ENCODE assay signal across 7 mouse cellular contexts in the genomic region with DNA sequence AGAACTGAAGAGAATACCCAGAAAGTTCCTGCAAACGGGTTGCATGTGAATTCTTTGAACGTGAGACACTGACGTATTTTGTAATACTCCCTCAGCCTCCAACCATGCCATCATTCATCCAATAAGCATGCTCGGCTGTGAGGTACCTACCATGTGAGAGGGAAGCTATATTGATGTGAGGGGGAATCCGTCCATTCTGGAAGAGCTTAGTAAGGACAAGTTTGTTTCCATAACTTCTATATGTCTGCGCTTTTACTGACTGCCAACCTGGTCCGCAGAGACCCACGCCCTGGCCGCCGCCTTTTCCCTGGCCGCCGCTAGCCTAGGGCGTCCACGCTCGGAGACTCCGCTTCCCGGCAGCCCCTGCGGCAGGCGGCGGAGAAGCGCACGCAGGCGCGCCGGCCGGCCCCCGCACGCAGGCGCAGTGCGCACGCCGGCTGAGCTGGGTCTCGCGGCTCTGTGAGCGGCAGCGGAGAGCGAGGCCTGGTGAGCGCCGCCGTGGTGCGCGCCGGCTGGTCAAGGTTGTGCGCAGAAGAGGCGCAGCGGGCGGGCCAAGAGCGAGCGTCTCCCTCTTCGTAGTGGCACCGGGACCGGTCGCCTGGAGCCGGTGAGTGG. TPM values are rescaled to one million over a fixed set of nuclear protein-coding genes. Genes with fewer than 3 reads are reported as not detected.
DNase-seq lines count a peak whose midpoint lies in the region; ATAC-seq and TF ChIP-seq lines count a peak whose summit lies in the region.

No protein-coding gene starts in this region.

- peak overlapping the region; percentile 87 for H3K4me3 ChIP-seq in embryonic facial prominence, embryonic 12.5 days
- H3K4me3 ChIP-seq in kidney, adult 2 months (ENCODE audit: insufficient read depth, low read depth, low read length), result peak overlapping the region; percentile 98
- H3K4me3 ChIP-seq in limb, embryonic 12.5 days (replicated peaks), result peak overlapping the region; percentile 76
- peak overlapping the region; percentile 77 for H3K4me3 ChIP-seq in midbrain, embryonic 15.5 days
- H3K4me3 ChIP-seq in spleen, adult 2 months (ENCODE audit: extremely low read depth, insufficient read depth, insufficient read length), result peak overlapping the region; percentile 80

- no peaks in the 10 kb centered on the region for H3K36me3 ChIP-seq in embryonic facial prominence, embryonic 12.5 days
- H3K36me3 ChIP-seq in kidney, adult 2 months (ENCODE audit: control insufficient read depth, insufficient read depth, low read length), result no peaks in the 10 kb centered on the region
- H3K36me3 ChIP-seq in limb, embryonic 12.5 days, result no peaks in the 10 kb centered on the region
- no peaks in the 10 kb centered on the region for H3K36me3 ChIP-seq in midbrain, embryonic 15.5 days (replicated peaks)
- no peaks in the 10 kb centered on the region for H3K36me3 ChIP-seq in spleen, adult 2 months (ENCODE audit: control insufficient read depth, insufficient read depth, low read length)

- peak; percentile 92 for ATAC-seq in embryonic facial prominence, embryonic 12.5 days (ENCODE audit: insufficient number of reproducible peaks, insufficient read depth, low FRiP score, low TSS enrichment)
- ATAC-seq in limb, embryonic 12.5 days (ENCODE audit: insufficient number of reproducible peaks, insufficient read depth, low FRiP score, low TSS enrichment, low read depth), result peak; percentile 90
- peak; percentile 96 for ATAC-seq in midbrain, embryonic 15.5 days (replicated peaks)

- H3K27ac ChIP-seq in embryonic facial prominence, embryonic 12.5 days, result peak overlapping the region; percentile 99
- peak overlapping the region; percentile 79 for H3K27ac ChIP-seq in kidney, adult 2 months (ENCODE audit: insufficient read depth, low read depth, low read length)
- H3K27ac ChIP-seq in limb, embryonic 12.5 days, result peak overlapping the region; percentile 97
- peak overlapping the region; percentile 97 for H3K27ac ChIP-seq in midbrain, embryonic 15.5 days
- H3K27ac ChIP-seq in spleen, adult 2 months (ENCODE audit: insufficient read depth, low read length), result peak overlapping the region; percentile 94

- H3K9me3 ChIP-seq in embryonic facial prominence, embryonic 12.5 days, result no peaks in the 10 kb centered on the region; the same call in 1 of the 2 replicates
- H3K9me3 ChIP-seq in limb, embryonic 12.5 days, result no peaks in the 10 kb centered on the region
- peaks cover 3% of the 10 kb centered on the region; the same call in 1 of the 2 replicates for H3K9me3 ChIP-seq in midbrain, embryonic 15.5 days

- DNase-seq in adrenal gland, postnatal 25 days, result peak; percentile 93
- DNase-seq in heart, adult 18-20 months, result peak; percentile 92 to 95
- DNase-seq in kidney, adult 2 months, result peak; percentile 94
- peak; percentile 84 to 91 for DNase-seq in spleen, adult 2 months (ENCODE audit: low read depth in 1 of 2, low spot score in 2 of 2)

- peak; percentile 67 for TF ChIP-seq POLR2A in kidney, adult 2 months (IDR thresholded peaks at IDR 0.05; ENCODE audit: low read depth, low read length)
- TF ChIP-seq POLR2A in spleen, adult 2 months (IDR thresholded peaks at IDR 0.05; ENCODE audit: low read depth, low read length), result peak; percentile 92

- TF ChIP-seq CTCF in kidney, adult 2 months (conservative IDR thresholded peaks at IDR 0.05; ENCODE audit: insufficient read depth, insufficient read length, low read depth, low read length), result no peak
- TF ChIP-seq CTCF in spleen, adult 2 months (IDR thresholded peaks at IDR 0.05; ENCODE audit: extremely low read depth, insufficient read depth, insufficient read length, insufficient replicate concordance), result no peak

- WGBS in embryonic facial prominence, embryonic 12.5 days, result under 1% methylated on average over 54 of the region's 54 CpGs
- under 1% methylated on average over 54 of the region's 54 CpGs for WGBS in kidney, adult 2 months
- WGBS in limb, embryonic 12.5 days, result under 1% methylated on average over 54 of the region's 54 CpGs
- under 1% methylated on average over 54 of the region's 54 CpGs for WGBS in midbrain, embryonic 15.5 days
- 1% methylated on average over 54 of the region's 54 CpGs for WGBS in spleen, adult 2 months

- H3K4me2 ChIP-seq in embryonic facial prominence, embryonic 12.5 days (replicated peaks), result peak overlapping the region; percentile 61
- H3K4me2 ChIP-seq in limb, embryonic 12.5 days, result peak overlapping the region; percentile 70
- peak overlapping the region; percentile 62 for H3K4me2 ChIP-seq in midbrain, embryonic 15.5 days

- H3K4me1 ChIP-seq in embryonic facial prominence, embryonic 12.5 days, result no peaks in the 10 kb centered on the region
- peaks cover 3% of the 10 kb centered on the region; the same call in 1 of the 2 replicates for H3K4me1 ChIP-seq in kidney, adult 2 months (ENCODE audit: control insufficient read depth, insufficient read depth, low read length)
- peaks cover 8% of the 10 kb centered on the region; the same call in 1 of the 2 replicates for H3K4me1 ChIP-seq in limb, embryonic 12.5 days (replicated peaks)
- H3K4me1 ChIP-seq in midbrain, embryonic 15.5 days, result peaks cover 24% of the 10 kb centered on the region
- H3K4me1 ChIP-seq in spleen, adult 2 months (ENCODE audit: control insufficient read depth, insufficient read depth, insufficient read length), result no peaks in the 10 kb centered on the region

- H3K27me3 ChIP-seq in embryonic facial prominence, embryonic 12.5 days, result no peaks in the 10 kb centered on the region
- no peaks in the 10 kb centered on the region for H3K27me3 ChIP-seq in kidney, adult 2 months (replicated peaks; ENCODE audit: control insufficient read depth, insufficient read depth, low read length)
- no peaks in the 10 kb centered on the region for H3K27me3 ChIP-seq in limb, embryonic 12.5 days
- 0 out of 2 replicates have a peak, but pooled peaks cover 3% of the 10 kb centered on the region for H3K27me3 ChIP-seq in midbrain, embryonic 15.5 days (replicated peaks)
- H3K27me3 ChIP-seq in spleen, adult 2 months (ENCODE audit: control insufficient read depth, insufficient read depth, low read length), result no peaks in the 10 kb centered on the region

- H3K9ac ChIP-seq in embryonic facial prominence, embryonic 12.5 days, result peak overlapping the region; percentile 89
- peak overlapping the region; percentile 90 for H3K9ac ChIP-seq in limb, embryonic 12.5 days (replicated peaks)
- peak overlapping the region; percentile 83 for H3K9ac ChIP-seq in midbrain, embryonic 15.5 days

RNA-seq across cellular contexts. Expression of a gene that starts 4.5 kb away (rescaled TPM):
- total RNA-seq in adrenal gland, postnatal 25 days (2021), result 62.0 and 69.0 TPM in 2 replicates
- 53.6 and 55.5 TPM in 2 replicates for polyA plus RNA-seq in embryonic facial prominence, embryonic 12.5 days (2016; fragmentation: Nextera tagmentation; extraction: Ambion mirVana)
- total RNA-seq in heart, adult 18-20 months (2021), result 100 to 1,000 TPM; 121 to 132 TPM
- 6.2 and 7.3 TPM in 2 replicates for polyA plus RNA-seq in kidney, adult 2 months (2012; rRNA removed)
- polyA plus RNA-seq in limb, embryonic 12.5 days (2016; fragmentation: Nextera tagmentation; extraction: Ambion mirVana), result 48.4 and 51.0 TPM in 2 replicates
- polyA plus RNA-seq in midbrain, embryonic 15.5 days (2015; fragmentation: Nextera tagmentation; extraction: Ambion mirVana), result 74.3 and 83.1 TPM in 2 replicates
- 3.2 and 4.2 TPM in 2 replicates for polyA plus RNA-seq in spleen, adult 2 months (2012; rRNA removed)

RNA-seq across cellular contexts. Expression of a gene that starts 44.1 kb away (rescaled TPM):
- 6.9 and 10.8 TPM in 2 replicates for total RNA-seq in adrenal gland, postnatal 25 days (2021)
- polyA plus RNA-seq in embryonic facial prominence, embryonic 12.5 days (2016; fragmentation: Nextera tagmentation; extraction: Ambion mirVana), result 2.2 and 3.0 TPM in 2 replicates
- 10 to 100 TPM; 10.9 to 11.3 TPM for total RNA-seq in heart, adult 18-20 months (2021)
- polyA plus RNA-seq in kidney, adult 2 months (2012; rRNA removed), result 4.2 and 5.4 TPM in 2 replicates
- 3.8 and 3.9 TPM in 2 replicates for polyA plus RNA-seq in limb, embryonic 12.5 days (2016; fragmentation: Nextera tagmentation; extraction: Ambion mirVana)
- 1.5 and 1.8 TPM in 2 replicates for polyA plus RNA-seq in midbrain, embryonic 15.5 days (2015; fragmentation: Nextera tagmentation; extraction: Ambion mirVana)
- polyA plus RNA-seq in spleen, adult 2 months (2012; rRNA removed), result 8.1 and 8.5 TPM in 2 replicates

RNA-seq across cellular contexts. Expression of a gene that starts 44.7 kb away (rescaled TPM):
- total RNA-seq in adrenal gland, postnatal 25 days (2021), result 10.0 and 14.3 TPM in 2 replicates
- 3.2 and 4.1 TPM in 2 replicates for polyA plus RNA-seq in embryonic facial prominence, embryonic 12.5 days (2016; fragmentation: Nextera tagmentation; extraction: Ambion mirVana)
- 10 to 100 TPM in 1 of 2 experiments, 1 to 10 TPM in 1; 9.5 to 10.2 TPM for total RNA-seq in heart, adult 18-20 months (2021)
- polyA plus RNA-seq in kidney, adult 2 months (2012; rRNA removed), result 6.0 and 8.0 TPM in 2 replicates
- polyA plus RNA-seq in limb, embryonic 12.5 days (2016; fragmentation: Nextera tagmentation; extraction: Ambion mirVana), result 3.8 TPM in 2 replicates
- 1.8 and 2.6 TPM in 2 replicates for polyA plus RNA-seq in midbrain, embryonic 15.5 days (2015; fragmentation: Nextera tagmentation; extraction: Ambion mirVana)
- polyA plus RNA-seq in spleen, adult 2 months (2012; rRNA removed), result 6.7 and 6.9 TPM in 2 replicates

RNA-seq across cellular contexts. Expression of a gene that starts 58.0 kb away (rescaled TPM):
- 5.7 and 5.9 TPM in 2 replicates for total RNA-seq in adrenal gland, postnatal 25 days (2021)
- 14.1 and 14.2 TPM in 2 replicates for polyA plus RNA-seq in embryonic facial prominence, embryonic 12.5 days (2016; fragmentation: Nextera tagmentation; extraction: Ambion mirVana)
- 1 to 10 TPM; 2.6 to 3.0 TPM for total RNA-seq in heart, adult 18-20 months (2021)
- 1.8 and 2.1 TPM in 2 replicates for polyA plus RNA-seq in kidney, adult 2 months (2012; rRNA removed)
- 11.3 and 11.6 TPM in 2 replicates for polyA plus RNA-seq in limb, embryonic 12.5 days (2016; fragmentation: Nextera tagmentation; extraction: Ambion mirVana)
- 13.0 and 13.2 TPM in 2 replicates for polyA plus RNA-seq in midbrain, embryonic 15.5 days (2015; fragmentation: Nextera tagmentation; extraction: Ambion mirVana)
- polyA plus RNA-seq in spleen, adult 2 months (2012; rRNA removed), result 1.7 TPM in 2 replicates

Comparison
In these comparisons a context has a peak if more than half of its experiments do, and no peak if none do; other contexts are left out.
1. Peak in every context shown above with its lines: DNase-seq, ATAC-seq, H3K4me3 ChIP-seq and H3K27ac ChIP-seq.